Mouse (Mus musculus) embryonic facial prominence, embryonic 13.5 days (tissue): ENCODE measurements around the gene Ccnd2. TPM values are rescaled to one million over a fixed set of nuclear protein-coding genes. Genes with fewer than 3 reads are reported as not detected.
A peak's percentile ranks its signal among the peaks of the same experiment; 100 is the strongest.

Experiments
- ATAC-seq: fragments of 200-750 bp; cut with Nextera tagmentation; 2 replicates; pipeline ENCODE4 v1.8.0; 2017; ENCODE audit warnings: low read depth; ENCODE audit not compliant: insufficient number of reproducible peaks, insufficient read depth, low FRiP score, low TSS enrichment
- H3K27ac ChIP-seq: fragments of 300-500 bp; sonication (generic); 2 replicates; pipeline ENCODE4 v1.5.1; 2015; ENCODE audit warnings: moderate library complexity, mild to moderate bottlenecking, inconsistent platforms
- H3K27me3 ChIP-seq: fragments of 300-500 bp; sonication (generic); 2 replicates; pipeline ENCODE4 v1.6.1; 2015; ENCODE audit warnings: mild to moderate bottlenecking, inconsistent platforms
- H3K36me3 ChIP-seq: fragments of 300-500 bp; sonication (generic); 2 replicates; pipeline ENCODE4 v1.6.1; 2015; ENCODE audit warnings: mild to moderate bottlenecking, inconsistent platforms
- H3K4me1 ChIP-seq: fragments of 300-500 bp; sonication (generic); 2 replicates; pipeline ENCODE4 v1.6.1; 2015; ENCODE audit warnings: inconsistent platforms
- H3K4me2 ChIP-seq: fragments of 300-500 bp; sonication (generic); 2 replicates; pipeline ENCODE4 v1.6.1; 2015; ENCODE audit warnings: moderate library complexity, mild to moderate bottlenecking, inconsistent platforms
- H3K4me3 ChIP-seq: fragments of 300-500 bp; sonication (generic); 2 replicates; pipeline ENCODE4 v1.5.1; 2015; ENCODE audit warnings: mild to moderate bottlenecking, inconsistent platforms
- H3K9ac ChIP-seq: fragments of 300-500 bp; sonication (generic); 2 replicates; pipeline ENCODE4 v1.6.1; 2015; ENCODE audit warnings: mild to moderate bottlenecking, inconsistent platforms
- H3K9me3 ChIP-seq: fragments of 300-500 bp; sonication (generic); 2 replicates; pipeline ENCODE4 v1.6.1; 2016; ENCODE audit warnings: inconsistent platforms
- WGBS: fragments of 180-500 bp; shearing (Covaris S2); methylation state at CpG from one replicate; pipeline ENCODE4 v1.1.7; 2015; ENCODE audit warnings: mixed read lengths; 5-methylcytosine and 5-hydroxymethylcytosine counted together
- polyA plus RNA-seq: library from polyadenylated mRNA; unstranded; fragments of >200 nt; fragmentation: Nextera tagmentation; extraction: Ambion mirVana; gene quantifications from 2 replicates; pipeline ENCODE4 v1.2.1, GENCODE M21; 2015

Ccnd2 gene
- polyA plus RNA-seq, 1 experiment from 2014 or later: 1,213 TPM

- Histone ChIP-seq H3K4me1 (peaks cover 10% of the 10 kb centered on the region), H3K36me3 (0 out of 2 replicates have a peak, but pooled peaks cover 4% of the 10 kb centered on the region), H3K27me3 (no peaks in the 10 kb centered on the region), H3K4me3 (no peak overlapping the region), H3K9ac (no peak overlapping the region), H3K4me2 (no peak overlapping the region), H3K9me3 (no peaks in the 10 kb centered on the region), H3K27ac (no peak overlapping the region)
- ATAC-seq: no peak
- WGBS: 80% methylated on average over 7 of the region's 7 CpGs
Measured at GRCm38 (mm10) chr6:127104396-127105029, 47.5 kb downstream of the Ccnd2 start.

GRCm38 (mm10) chr6:127103506-127104275, 48.3 kb downstream of the Ccnd2 start:
- Histone ChIP-seq H3K4me3 (no peak overlapping the region), H3K36me3 (0 out of 2 replicates have a peak, but pooled peaks cover 4% of the 10 kb centered on the region), H3K9ac (no peak overlapping the region), H3K27ac (no peak overlapping the region), H3K27me3 (no peaks in the 10 kb centered on the region), H3K4me1 (peaks cover 6% of the 10 kb centered on the region; the same call in 1 of the 2 replicates), H3K9me3 (no peaks in the 10 kb centered on the region), H3K4me2 (no peak overlapping the region)
- ATAC-seq: no peak
- WGBS: 90% methylated on average over 6 of the region's 6 CpGs

- H3K36me3 ChIP-seq: peaks cover 22% of the 10 kb centered on the region; the same call in 1 of the 2 replicates
- no peak overlapping the region for H3K27ac ChIP-seq
- no peaks in the 10 kb centered on the region for H3K9me3 ChIP-seq
- H3K4me1 ChIP-seq: no peaks in the 10 kb centered on the region
- H3K4me2 ChIP-seq: no peak overlapping the region
- ATAC-seq: no peak
- 55% methylated on average over 7 of the region's 7 CpGs for WGBS
- H3K27me3 ChIP-seq: no peaks in the 10 kb centered on the region
- no peak overlapping the region for H3K4me3 ChIP-seq
- no peak overlapping the region for H3K9ac ChIP-seq
Measured at GRCm38 (mm10) chr6:127094565-127094964, 57.4 kb downstream of the Ccnd2 start.

GRCm38 (mm10) chr6:127086739-127087138, 65.3 kb downstream of the Ccnd2 start:
- H3K27me3 ChIP-seq: peaks cover 2% of the 10 kb centered on the region
- H3K9ac ChIP-seq: no peak overlapping the region
- no peak for ATAC-seq
- H3K4me3 ChIP-seq: no peak overlapping the region
- peaks cover 32% of the 10 kb centered on the region for H3K36me3 ChIP-seq
- no peak overlapping the region for H3K27ac ChIP-seq
- no peak overlapping the region for H3K4me2 ChIP-seq
- no peaks in the 10 kb centered on the region for H3K4me1 ChIP-seq
- WGBS: 35% methylated on average over 4 of the region's 4 CpGs
- no peaks in the 10 kb centered on the region for H3K9me3 ChIP-seq

GRCm38 (mm10) chr6:127081820-127082219, 70.2 kb downstream of the Ccnd2 start:
- Histone ChIP-seq H3K4me1 (peaks cover 11% of the 10 kb centered on the region; the same call in 1 of the 2 replicates), H3K36me3 (no peaks in the 10 kb centered on the region), H3K27ac (no peak overlapping the region), H3K9me3 (no peaks in the 10 kb centered on the region), H3K9ac (no peak overlapping the region), H3K4me2 (no peak overlapping the region), H3K4me3 (no peak overlapping the region), H3K27me3 (peaks cover 26% of the 10 kb centered on the region)
- no peak for ATAC-seq
- WGBS: 73% methylated on average over 6 of the region's 6 CpGs

- Histone ChIP-seq H3K4me3 (peak overlapping the region; percentile 62), H3K9me3 (no peaks in the 10 kb centered on the region), H3K27me3 (peaks cover 26% of the 10 kb centered on the region), H3K4me2 (peak overlapping the region; percentile 98), H3K36me3 (no peaks in the 10 kb centered on the region), H3K9ac (peak overlapping the region; percentile 80), H3K4me1 (peaks cover 11% of the 10 kb centered on the region; the same call in 1 of the 2 replicates), H3K27ac (peak overlapping the region; percentile 55)
- ATAC-seq: peak; percentile 74
- under 1% methylated on average over 59 of the region's 59 CpGs for WGBS
Measured at GRCm38 (mm10) chr6:127079867-127080731, 71.9 kb downstream of the Ccnd2 start.

Other genes with a start within 250 kb of the Ccnd2 start
- 0.10 and 0.36 TPM in 2 replicates for gene Dyrk4, start 230.4 kb downstream of the Ccnd2 start, polyA plus RNA-seq
- 52.7 and 60.5 TPM in 2 replicates for gene Rad51ap1, start 212.6 kb downstream of the Ccnd2 start, polyA plus RNA-seq
- 17.2 and 17.8 TPM in 2 replicates for gene D6Wsu163e, start 212.2 kb downstream of the Ccnd2 start, polyA plus RNA-seq
- 0.07 and 0.08 TPM in 2 replicates for gene Fgf6, start 136.6 kb downstream of the Ccnd2 start, polyA plus RNA-seq
- 0.23 and 0.30 TPM in 2 replicates for gene Fgf23, start 79.3 kb downstream of the Ccnd2 start, polyA plus RNA-seq
- gene Tigar, start 42.6 kb downstream of the Ccnd2 start, polyA plus RNA-seq: 2.1 and 4.3 TPM in 2 replicates